Mouse (Mus musculus): ENCODE results near the gene Ncoa3.
A peak's percentile ranks its signal among the peaks of the same experiment; 100 is the strongest.

The Ncoa3 gene

DNA sequence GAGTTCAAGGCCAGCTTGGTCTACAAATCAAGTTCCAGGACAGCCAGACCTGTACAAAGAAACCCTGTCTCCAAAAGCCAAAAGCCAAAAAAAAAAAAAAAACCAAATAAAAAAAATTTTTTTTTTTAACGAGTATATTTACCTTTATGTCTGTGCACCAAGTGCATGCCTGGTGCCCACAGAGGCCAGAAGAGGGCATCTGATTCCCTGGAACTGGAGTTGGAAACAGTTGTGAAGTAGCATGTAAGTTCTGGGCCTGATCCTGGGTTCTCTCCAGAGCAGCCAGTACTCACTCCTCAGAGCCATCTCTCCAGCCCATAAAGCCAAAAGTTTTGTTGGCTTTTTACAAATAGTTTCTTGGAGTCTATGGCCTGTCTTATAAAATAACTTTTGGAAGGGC lies 10.6 kb downstream of the Ncoa3 start:
- no peak for DNase-seq

DNA sequence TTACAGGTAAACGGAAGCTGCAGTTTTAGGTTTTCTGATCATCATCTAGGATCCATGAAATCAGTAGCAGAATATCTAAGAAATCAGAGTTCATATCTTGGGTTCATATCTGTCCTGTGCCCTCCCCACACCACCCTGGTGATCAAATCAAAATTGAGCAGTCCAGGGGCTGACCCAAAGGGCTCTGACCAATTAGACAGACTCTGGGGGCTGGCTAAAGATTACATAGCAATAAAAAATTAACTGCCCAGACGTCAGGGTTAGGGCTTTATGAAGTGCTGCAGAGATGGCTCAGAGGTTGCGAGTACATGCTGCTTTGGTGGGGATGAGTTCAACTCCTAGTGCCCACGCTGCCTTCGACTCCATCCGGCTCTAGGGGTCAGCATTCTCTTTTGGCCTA lies 14.6 kb downstream of the Ncoa3 start:
- peak; percentile 79 for DNase-seq

DNA sequence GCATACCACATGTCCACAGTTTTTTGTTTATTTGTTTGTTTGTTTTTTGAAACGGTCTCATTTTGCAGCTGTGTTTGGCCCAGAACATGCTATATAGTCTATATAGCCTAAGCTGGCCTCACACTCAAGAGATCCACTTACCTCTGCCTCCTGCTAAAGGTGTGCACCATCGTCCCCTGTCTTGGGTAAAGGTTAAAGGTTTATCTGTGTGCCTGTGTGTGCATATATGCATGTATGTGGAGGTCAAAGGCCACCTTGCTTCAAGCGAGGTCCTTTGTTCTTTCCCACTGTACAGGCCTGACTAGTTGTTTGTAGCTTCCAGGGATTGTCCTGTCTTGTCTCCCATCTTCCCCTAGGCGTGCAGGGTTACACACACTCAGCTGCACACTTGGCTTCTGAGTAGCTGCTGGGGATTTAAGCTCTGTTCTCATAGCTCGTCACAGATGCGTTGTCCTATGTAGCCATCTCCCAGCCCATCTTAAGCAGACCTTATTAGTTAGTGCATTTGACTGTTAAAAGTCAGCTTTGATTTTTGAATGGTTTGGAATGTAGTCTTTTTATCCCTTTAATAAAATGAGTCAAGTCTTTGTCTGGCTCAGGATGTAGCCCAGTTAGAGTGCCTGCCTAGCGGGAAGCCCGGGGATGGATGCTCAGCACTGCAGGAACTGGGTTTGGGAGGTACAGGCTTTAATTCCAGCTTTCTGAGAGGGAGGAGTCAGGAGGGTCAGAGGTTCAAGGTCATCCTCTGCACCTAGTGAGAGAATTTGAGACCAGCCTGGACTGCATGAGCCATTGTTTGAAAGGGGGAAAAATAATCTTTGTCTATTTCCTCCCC lies 16.3 kb downstream of the Ncoa3 start:
- DNase-seq, result no peak

DNA sequence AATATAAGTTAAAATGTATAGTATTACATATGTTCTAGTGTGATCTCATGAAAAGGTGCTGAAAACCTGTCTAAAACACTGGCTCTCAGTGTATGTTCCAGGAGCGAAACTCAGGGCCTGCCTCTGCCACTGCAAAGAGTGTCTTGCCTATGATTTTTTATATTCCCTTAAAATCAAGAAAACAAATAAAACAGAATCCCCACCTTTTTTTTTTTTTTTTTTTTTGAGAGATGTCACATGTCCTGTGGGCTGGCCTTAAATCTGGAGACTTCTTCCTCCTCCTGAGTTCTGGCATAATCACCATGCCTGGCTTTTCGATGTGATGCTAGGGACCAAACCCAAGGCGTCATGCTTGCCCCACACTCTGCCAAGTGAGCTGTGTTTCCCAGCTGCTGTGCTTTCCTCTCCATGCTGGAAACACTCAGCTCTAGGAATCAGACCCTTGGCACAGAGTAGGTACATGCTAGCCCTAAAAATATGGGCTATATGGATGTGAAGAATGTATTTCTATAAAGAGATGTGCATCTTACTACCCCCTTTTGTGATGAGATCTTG lies 17.0 kb downstream of the Ncoa3 start:
- DNase-seq, result no peak

DNA sequence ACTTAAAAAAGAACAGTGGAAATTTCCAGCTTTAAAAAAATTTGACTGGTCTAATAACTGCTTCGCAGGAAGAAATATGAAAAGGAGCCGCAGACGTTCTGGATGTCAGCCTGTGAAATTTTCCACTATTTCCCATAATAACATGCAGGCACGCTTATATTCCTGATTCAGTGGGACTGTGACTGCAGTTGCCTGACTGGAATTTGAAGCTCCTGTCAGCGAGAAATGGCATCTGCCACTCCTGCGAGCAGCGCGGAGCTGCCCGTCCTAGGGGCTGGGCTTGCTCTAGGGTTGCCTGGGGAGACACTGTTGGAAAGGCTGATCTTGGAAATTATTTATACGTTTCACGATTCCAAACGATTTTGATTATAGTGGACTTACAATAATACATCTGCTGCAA lies 17.9 kb downstream of the Ncoa3 start:
- DNase-seq, result no peak

DNA sequence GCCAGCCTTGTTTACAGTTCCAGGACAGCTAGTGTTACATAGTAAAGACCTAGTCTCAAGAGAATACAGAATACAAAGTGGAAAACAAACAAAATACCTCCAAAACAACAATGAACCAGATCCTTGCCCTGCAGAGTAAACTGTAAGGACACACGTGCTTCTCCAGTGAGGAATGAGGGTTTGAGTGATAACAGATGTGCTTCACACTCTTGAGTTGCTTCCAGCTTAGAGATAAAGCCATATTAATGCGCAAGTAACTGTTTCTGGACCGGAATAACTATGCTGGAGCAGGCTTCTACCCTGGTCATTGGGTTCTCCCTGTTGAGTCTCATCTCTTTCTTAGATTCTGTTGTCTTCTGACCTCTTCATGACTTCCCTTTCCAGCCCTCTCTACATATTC lies 19.0 kb downstream of the Ncoa3 start:
- DNase-seq, result no peak

DNA sequence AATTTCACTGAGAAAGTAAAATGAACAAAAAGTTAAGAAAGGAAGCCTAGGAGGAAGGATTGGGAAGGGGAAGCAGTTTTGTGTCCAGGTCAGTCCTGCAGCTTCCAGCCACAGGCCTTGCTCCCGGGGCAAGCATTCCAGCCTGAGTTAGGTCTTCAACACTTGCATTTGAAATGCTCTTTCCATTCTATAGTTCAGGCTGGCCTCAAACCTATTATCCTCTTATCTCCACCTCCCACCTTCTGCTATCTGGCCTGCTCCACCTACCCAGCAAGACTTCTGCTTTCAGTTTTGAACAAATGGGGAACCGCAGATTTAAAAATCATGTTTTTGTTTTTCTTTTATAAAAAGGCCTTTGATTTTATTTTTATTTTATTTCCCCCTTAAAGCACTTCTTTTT lies 19.7 kb downstream of the Ncoa3 start:
- no peak for DNase-seq

DNA sequence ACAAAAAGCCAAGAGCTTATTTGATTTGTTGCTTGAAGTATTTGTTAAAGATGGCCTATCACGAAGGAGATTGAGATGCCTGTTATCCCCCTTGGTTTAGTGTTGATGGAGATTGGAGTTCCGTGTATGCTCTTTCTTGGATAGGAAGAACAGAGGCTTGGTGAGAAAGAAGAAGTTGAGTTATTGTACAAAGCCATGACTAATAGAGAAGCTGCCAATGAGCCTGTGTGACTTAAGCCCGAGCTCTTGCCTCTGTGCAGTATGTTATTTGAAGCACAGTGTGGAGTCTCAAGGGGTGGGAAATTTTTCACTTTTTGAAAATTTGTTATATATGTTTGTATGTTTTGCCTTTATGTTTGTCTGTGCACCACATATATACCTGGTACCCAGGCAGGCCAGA lies 26.3 kb downstream of the Ncoa3 start:
- DNase-seq, result no peak

DNA sequence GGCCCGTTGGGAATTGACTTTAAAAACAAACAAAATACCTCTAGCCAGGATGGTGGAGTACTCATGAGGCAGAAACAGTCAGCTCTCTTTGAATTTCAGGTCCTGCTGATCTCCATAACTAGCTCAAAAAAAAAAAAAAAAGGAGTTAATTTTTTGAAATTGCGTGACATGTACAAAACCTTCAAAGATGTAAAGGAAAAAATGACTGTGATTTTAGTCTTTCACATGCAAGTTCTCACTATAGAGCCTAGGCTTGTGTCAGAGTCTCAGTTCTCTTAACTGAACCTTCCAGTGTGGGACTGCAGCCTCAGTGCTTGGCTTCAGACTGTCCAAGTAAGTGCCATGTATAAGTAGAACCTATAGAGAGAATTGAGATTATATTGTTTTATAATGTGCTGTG lies 27.6 kb downstream of the Ncoa3 start:
- DNase-seq, result no peak

DNA sequence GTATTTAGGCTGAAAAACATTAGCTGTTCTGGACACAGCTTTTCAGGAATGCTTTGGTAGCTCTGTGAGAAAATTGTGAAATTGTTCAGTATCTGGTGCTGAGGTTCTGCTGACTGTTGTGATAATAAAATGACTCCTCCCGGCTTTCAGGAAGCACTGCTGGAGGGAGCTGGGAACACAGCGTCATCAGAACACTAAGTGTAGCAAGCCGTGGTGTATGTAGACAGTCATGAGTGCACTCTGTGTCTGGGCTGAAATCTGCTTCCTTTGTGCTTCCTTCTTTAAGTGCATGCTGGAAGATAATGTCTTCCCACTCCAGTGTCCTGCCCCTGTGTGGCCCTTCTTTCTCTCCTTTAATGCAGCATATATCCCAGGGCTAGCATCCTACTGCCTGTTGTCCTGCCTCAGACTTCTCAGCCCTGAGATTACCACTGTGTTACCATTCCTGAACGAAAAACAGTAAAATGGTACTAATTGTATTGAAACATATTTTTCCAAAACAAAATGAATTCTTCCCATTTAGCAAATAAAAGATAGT lies 28.7 kb downstream of the Ncoa3 start:
- no peak for DNase-seq

DNA sequence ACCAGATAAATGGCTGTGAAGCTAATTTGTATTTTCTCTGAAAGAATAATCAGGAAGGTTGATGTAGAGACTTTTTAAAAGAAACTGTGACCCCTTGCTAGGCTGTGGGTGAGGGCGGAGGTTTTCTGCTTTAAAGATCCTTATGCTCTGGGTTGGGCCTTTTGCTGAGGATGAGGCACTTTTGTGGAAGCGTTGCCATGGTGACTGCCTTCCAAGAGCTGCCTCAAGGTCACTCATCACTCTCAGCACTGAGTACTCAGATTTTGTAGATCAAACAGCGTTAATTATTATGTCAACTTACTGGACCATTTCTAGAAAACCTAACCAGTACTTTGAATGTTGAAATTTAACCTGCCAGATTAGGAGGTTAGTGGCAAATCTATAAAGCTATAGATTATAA lies 29.2 kb downstream of the Ncoa3 start:
- DNase-seq, result peak; percentile 87

DNA sequence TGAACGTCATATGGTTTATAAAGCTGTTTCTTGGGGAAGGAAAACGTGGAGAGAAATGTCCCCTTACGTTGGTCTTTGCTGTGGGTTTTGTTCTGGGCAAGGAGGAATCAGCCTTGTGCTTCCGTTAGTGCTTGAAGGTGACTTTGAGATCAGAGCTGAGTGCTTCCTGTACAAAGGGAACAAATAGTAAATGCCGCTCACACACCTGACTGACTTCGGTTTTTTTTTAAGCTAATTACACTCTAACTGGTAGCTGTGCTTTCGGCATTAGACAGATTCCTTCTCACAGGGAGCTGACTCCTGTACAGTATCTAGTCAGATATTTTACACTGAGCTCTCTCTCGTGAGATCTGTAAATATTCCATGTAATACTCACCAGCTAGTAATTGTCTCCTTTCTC lies 29.9 kb downstream of the Ncoa3 start:
- DNase-seq, result peak; percentile 90

DNA sequence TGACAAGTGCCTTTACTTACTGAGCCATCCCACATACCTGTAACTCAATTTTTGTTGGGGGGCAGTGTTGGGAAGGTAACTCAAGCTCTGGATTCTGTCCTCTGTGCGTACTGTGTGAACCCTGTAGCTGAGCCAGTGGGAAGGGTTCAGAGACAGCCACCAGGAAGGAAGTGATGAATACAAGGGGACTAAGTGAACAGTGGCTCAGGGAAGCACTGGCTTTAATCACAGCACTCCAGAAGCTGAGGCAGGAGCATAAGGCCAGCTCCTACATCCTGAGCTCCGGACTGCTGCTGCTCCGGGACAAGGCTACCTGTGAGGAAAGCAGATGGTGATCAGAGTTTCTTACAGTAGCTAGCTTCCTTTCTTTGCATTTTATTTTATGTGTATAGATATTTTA lies 31.6 kb downstream of the Ncoa3 start:
- no peak for DNase-seq

DNA sequence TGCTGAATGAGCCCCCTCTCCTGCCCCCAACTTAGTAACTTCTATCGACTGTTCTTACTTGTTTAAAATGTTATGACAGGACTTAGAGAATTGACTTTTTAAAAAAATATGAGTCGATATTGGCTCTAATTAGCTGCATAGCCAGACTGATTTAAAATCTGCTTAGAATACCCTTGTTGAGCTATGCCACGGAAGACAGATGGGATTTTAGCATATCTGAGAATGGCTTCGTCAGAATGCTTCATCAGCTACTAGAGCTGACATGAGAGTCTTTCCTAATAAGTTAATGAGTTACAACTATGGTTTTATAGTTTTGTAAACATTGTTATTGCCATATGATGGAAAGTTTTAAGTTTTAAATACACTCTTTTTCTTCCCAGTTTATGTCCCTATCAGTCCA lies 32.2 kb downstream of the Ncoa3 start:
- DNase-seq, result no peak

DNA sequence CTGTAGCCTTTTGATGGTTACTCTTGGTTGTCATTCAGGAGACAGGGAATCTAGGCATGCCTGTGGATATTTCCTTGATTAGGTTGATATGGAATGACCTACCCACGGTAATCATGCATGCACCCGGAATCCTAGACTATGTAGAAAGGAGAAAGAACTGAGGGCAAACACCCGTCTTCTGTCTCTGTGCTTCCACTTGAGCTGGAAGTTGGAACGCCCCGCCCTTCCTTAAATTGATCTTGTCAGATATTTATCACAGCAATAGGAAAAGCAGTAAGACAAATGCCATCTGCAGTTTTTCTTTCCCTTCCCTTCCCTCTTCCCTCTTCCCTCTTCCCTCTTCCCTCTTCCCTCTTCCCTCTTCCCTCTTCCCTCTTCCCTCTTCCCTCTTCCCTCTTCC lies 33.5 kb downstream of the Ncoa3 start:
- DNase-seq, result no peak

DNA sequence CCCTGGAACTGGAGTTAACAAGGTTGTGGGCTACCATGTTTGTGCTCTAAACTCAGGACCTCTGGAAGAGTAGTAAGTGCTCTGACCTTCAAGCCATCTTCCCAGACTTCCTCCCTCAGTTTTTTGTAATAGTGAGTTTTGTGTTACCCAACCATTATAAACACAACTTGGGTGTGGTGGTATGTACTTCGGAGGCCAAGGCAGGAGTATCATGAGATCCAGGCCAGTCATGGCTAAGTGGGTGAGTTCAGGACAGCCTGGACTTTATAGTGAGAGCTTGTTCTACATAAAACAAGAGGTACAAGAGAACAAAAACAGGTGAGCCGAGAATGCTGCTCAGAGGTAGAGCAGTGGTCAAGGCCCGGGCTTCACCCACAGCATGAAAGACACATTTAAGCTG lies 35.4 kb downstream of the Ncoa3 start:
- DNase-seq, result no peak

DNA sequence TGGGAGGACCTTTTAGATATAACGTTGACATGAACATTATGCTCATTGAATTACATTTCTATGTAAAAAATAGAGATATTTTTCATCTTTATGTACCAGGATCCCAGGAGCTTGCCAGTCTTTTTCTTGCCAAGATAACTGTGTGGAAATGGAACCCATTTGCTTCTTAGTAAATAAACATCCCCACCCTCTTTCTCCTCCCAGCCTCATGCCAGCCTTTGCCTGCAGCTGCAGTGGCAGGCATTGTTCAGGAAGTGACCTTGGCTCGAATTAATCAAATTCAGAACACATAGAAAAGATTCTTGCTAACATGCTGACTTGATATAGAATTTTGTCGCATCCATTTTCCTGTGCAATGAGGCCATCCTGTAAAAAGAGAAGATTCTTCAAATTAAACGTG lies 36.8 kb downstream of the Ncoa3 start:
- DNase-seq, result no peak

DNA sequence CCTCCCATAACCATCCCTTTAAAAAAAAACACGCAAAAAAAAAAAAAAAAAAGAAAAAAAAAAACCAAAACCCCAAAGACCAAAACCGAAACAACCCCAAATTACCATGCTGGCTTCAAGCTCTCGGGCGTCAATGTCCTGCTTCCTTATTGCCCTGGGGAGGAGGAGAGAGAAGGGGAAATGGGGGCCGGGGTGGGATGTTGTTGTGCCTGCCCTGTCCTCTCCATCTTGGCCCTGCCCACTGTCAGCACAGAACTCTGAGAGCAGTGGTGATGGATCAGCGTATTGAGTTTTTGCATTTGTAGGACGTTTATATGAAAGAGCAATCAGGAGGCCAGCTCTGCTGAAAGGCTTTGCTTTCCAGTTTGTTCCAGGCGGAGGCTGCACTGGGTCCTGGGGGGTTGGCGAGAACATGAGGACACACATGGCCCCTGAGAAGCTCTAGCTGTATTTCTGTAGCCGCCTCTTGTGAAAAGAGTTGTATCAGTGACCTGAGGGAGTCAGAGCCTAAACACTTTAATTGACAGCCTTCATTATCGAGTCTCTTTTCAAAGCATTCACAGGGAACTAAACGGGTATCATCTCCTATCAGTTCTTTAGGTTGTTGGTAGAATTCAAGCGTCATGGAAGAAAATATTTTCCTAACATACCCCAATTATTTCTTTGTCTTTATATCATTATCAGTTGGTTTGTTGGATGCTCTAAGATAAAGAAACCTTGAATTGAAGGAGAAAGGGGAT lies 38.0 kb downstream of the Ncoa3 start:
- no peak for DNase-seq

DNA sequence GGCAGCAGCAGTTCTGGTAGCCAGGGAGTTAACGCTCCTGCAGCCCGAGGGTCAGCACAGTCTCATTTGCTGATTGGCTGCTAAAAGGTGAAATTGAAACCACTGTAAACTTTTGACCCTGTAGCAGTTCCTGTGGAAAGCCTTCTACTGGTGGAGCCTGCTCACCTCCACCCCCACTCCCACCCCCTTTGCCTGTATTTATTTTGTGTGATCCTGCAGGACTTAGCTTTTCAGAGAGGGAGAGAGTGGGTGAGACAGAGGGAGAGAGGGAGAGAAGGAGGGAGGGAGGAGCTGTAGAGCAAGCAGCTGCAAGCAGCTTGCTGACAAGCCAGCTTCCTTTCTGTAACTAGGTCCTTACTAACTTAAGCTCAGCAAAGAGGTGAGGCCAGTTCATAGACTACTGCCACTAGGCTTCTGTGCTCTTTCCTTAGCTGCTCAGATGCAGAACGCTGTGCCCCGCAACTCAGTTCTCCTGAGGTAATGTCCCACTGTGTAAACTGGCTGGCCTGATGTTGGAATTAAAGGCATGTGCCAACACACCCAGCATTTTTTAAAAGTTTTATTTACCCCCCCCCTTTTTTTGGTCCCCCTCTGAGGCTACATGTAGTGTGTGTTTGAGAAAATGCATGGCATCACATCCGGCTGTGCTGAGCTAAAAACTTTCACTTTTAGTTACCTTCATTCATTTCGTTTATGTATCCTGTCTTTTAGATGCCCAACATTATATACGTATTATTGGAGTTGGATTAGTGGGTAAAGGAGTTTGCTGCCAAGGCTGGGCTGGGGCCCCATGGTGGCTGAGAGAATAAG lies 38.9 kb downstream of the Ncoa3 start:
- peak; percentile 86 for DNase-seq

DNA sequence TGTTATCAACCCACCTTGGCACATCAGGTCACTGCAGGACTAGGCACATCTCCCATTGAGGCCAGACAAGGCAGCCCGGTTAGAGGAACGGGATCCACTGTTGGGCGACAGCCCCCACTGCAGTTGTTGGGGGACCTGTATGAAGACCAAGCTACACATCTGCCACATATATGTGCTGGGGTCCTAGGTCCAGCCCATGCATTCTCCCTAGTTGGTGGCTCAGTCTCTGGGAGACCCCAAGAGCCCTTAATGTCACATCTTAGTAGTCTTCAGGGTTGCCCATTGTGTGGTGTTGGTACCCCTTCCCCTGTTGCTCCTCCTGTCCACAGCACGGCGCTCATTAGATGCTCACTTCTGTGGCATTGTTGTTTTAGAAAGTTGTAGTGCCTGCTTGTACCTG lies 40.2 kb downstream of the Ncoa3 start:
- DNase-seq, result no peak

DNA sequence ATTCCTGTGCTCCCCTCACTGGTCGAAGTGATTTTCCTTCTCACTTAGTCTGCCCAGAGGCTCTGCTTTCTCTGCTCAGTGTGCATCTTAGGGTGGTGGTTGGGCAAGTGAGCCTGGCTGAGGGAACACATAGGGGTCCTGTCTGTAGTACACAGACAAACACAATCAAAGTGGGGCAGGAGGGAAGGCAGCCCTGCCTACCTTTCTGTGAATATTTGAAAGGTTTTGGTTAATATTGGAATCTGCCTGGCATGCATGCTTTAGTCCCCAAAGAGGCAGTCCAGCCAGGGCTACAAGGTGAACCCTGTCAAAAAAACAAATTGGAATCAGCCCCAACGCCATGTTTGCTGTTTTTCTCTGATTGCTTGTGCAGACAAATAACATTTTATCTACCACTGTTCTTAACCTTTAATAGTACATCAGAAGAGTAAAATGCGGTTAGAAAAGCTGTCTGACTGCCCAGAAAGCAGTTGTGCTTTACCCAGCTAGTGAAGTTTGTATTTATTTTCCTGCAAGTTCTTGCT lies 42.6 kb downstream of the Ncoa3 start:
- DNase-seq, result peak; percentile 81

DNA sequence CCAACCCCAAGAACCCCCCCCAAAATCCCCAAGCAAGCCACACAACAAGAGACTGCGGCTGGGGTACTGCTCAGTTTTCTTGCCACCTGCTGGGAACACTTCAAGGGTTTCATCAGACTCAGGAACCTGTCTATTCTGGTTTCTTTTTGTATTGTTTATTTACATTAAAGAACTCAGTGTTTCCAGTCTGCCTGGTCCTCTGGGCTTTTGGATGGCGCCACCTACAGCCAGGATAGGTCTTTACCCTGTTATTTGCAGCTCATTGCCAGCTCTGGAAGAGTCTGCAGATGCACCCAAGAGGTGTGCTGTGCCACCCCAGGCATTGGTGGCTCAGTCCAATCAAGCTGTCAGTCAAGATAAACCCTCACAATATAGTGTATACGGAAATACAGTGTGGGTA lies 43.3 kb downstream of the Ncoa3 start:
- DNase-seq, result peak; percentile 85

DNA sequence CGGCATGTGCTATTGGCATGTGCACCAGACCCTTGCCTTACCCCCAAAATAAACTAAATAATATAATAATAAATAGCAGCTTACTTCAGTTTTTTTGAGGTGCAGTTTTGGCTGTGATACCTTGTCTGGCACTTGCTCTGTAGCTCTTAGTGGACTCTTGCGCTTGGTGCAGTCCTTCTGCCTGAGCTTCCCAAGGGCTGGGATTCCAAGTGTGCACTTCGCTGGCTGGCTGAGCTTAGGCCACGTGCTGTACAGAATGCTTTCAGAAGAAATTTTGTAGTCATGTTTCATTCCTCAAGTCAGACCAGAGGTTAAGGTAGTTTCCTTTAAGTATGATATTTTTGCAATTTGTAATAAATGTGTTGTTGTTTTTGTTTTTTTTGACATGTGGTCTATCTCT lies 47.2 kb downstream of the Ncoa3 start:
- DNase-seq, result peak; percentile 65
